Mouse (Mus musculus) spleen, adult 2 months (tissue): ENCODE data around the gene Vps45. TPM values are rescaled to one million over a fixed set of nuclear protein-coding genes. Genes with fewer than 3 reads are reported as not detected.
"Not testable (repeated sequence)": the region's sequence is repeated elsewhere in the genome, so short reads cannot be mapped to it uniquely, and the experiment has no call there.

Experiments used
- DNase-seq, 2 experiments: peaks; one replicate each; pipeline versions ENCODE4 v3.0.0 to v3.0.0-alpha.2; 2012 to 2021; ENCODE audit warnings: low spot score in 2 of 2, low read depth in 1 of 2
- H3K27ac ChIP-seq: fragments of 200-500 bp; 2 replicates; pipeline ENCODE4 v1.5.1; 2012; ENCODE audit warnings: low read length, inconsistent platforms; ENCODE audit not compliant: insufficient read depth
- H3K27me3 ChIP-seq: fragments of 200-500 bp; 2 replicates; pipeline ENCODE4 v1.6.1; 2012; ENCODE audit warnings: mild to moderate bottlenecking, moderate library complexity, low read length, inconsistent platforms; ENCODE audit not compliant: control insufficient read depth, insufficient read depth
- H3K36me3 ChIP-seq: fragments of 200-500 bp; 2 replicates; pipeline ENCODE4 v1.6.1; 2012; ENCODE audit warnings: mild to moderate bottlenecking, low read length, inconsistent platforms; ENCODE audit not compliant: control insufficient read depth, insufficient read depth
- H3K4me1 ChIP-seq: fragments of 200-500 bp; 2 replicates; pipeline ENCODE4 v1.6.1; 2011; ENCODE audit warnings: inconsistent platforms; ENCODE audit not compliant: control insufficient read depth, insufficient read depth, insufficient read length
- H3K4me3 ChIP-seq: fragments of 200-500 bp; 2 replicates; pipeline ENCODE4 v1.5.1; 2011; ENCODE audit warnings: mild to moderate bottlenecking, inconsistent platforms; ENCODE audit not compliant: insufficient read depth, insufficient read length; ENCODE audit errors: extremely low read depth
- CTCF ChIP-seq: fragments of 200-500 bp; IDR thresholded peaks from 2 replicates; pipeline ENCODE4 v1.5.1; 2011; ENCODE audit warnings: mild to moderate bottlenecking, inconsistent platforms; ENCODE audit not compliant: insufficient read depth, insufficient read length, insufficient replicate concordance; ENCODE audit errors: extremely low read depth
- POLR2A ChIP-seq: fragments of 200-500 bp; IDR thresholded peaks from 2 replicates; pipeline ENCODE4 v1.6.1; 2011; ENCODE audit warnings: low read depth, low read length, inconsistent platforms
- WGBS: fragments of 180-500 bp; shearing (Covaris S2); methylation state at CpG from one replicate; pipeline ENCODE4 v1.1.7; 2018; 5-methylcytosine and 5-hydroxymethylcytosine counted together
- polyA plus RNA-seq: library from polyadenylated mRNA; depleted of rRNA; stranded (reverse); fragments of >200 nt; gene quantifications from 2 replicates; pipeline ENCODE4 v1.2.3, GENCODE M21; 2012

Gene Vps45
- polyA plus RNA-seq, 1 experiment, result 2.0 TPM

DNA sequence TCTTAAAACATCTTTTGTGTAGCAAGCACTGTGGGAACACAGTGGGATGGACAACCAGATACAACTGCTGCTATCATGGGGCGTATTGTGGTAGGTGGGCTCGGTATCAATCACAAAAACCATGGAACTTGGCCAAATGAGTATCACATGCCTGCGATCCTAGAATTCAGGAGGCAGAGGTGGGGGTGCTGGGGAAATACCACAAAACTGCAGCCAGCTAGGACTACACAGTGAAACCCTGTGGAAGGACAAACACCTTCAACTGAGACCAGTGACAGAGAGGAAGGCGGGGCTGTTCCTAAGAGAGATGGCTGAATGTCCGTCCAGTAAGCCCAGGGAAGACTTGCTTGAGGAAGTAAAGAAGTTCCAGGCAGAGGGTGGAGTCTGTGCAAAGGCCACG is 3.0 kb downstream of the Vps45 start:
- peaks cover 3% of the 10 kb centered on the region for H3K36me3 ChIP-seq
- no peak for TF ChIP-seq POLR2A
- no peak overlapping the region for H3K4me3 ChIP-seq
- DNase-seq, result no peak
- 87% methylated on average over 6 of the region's 6 CpGs for WGBS
- no peaks in the 10 kb centered on the region for H3K27me3 ChIP-seq
- H3K4me1 ChIP-seq, result peaks cover 4% of the 10 kb centered on the region; the same call in 1 of the 2 replicates
- H3K27ac ChIP-seq, result no peak overlapping the region

DNA sequence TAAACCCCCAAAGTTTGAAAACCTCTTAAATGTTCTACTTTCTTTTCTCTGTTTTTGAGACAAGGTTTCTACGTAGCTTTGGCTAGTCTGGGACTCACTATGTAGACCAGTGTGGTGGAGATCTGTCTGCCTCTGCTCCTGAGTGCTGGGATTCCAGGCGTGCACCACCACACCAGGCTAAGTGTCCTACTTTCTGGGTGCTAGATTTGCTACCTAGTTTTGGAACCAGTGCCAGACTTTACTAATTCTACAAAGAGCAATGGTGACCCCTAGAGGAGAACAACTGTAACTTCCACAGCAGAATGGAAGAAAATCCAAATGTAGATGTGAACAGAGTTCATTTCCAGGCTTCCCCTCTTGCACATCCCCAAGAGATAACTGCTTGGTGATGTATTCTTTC is 6.4 kb downstream of the Vps45 start:
- Histone ChIP-seq H3K36me3 (peaks cover 3% of the 10 kb centered on the region), H3K27ac (no peak overlapping the region), H3K4me1 (0 out of 2 replicates have a peak, but pooled peaks cover 4% of the 10 kb centered on the region), H3K4me3 (no peak overlapping the region), H3K27me3 (no peaks in the 10 kb centered on the region)
- DNase-seq, result peak in 1 of 2 experiments; percentile 45
- TF ChIP-seq POLR2A (no peak), CTCF (peak; percentile 23; the same call in 1 of the 2 replicates)
- WGBS, result 54% methylated on average over 2 of the region's 2 CpGs

DNA sequence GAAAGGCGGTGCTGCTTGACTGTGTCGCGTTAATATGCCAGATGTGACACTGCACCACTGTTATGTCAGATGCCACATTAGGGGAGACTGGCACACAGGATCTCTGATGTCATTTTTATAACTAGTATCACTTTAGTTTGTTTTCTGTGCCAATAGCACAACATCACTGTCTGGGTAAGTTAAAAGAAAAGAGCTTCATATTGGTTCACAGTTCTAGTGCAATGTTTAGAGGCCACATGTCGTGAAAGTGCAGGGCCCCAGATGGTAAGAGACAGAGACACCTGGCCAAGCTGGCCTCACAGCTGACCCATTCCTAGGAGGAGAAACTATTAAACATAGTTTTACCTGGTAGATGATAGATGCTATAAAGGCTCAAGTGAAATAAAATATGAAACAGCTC is 7.1 kb downstream of the Vps45 start:
- Histone ChIP-seq H3K27ac (no peak overlapping the region), H3K4me1 (no peaks in the 10 kb centered on the region), H3K36me3 (peaks cover 4% of the 10 kb centered on the region), H3K27me3 (no peaks in the 10 kb centered on the region), H3K4me3 (no peak overlapping the region)
- 83% methylated on average over 4 of the region's 4 CpGs for WGBS
- TF ChIP-seq POLR2A, result no peak
- no peak for TF ChIP-seq CTCF
- no peak for DNase-seq

DNA sequence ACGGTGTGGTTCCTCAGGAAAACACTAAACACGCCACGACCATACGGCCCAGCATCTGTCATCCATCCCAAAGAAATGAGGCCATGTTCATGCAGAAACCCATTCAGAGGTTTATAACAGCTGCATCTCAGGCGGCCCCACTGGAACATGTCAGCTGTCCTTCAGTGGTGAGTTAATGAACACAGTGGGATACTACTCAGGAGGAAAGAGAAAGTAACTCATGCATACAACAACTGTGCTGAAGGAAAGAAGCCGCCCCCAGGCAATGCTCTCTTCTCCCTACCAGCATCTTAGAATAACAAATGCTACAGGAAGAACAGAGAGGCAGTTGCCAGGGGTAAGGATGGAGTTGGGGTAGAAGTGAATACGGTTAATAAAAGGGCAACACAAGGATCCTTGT is 7.5 kb downstream of the Vps45 start:
- Histone ChIP-seq H3K27ac (no peak overlapping the region), H3K36me3 (peaks cover 8% of the 10 kb centered on the region), H3K4me3 (no peak overlapping the region), H3K27me3 (no peaks in the 10 kb centered on the region), H3K4me1 (no peaks in the 10 kb centered on the region)
- TF ChIP-seq POLR2A, result no peak
- TF ChIP-seq CTCF, result no peak
- WGBS, result 88% methylated on average over 7 of the region's 7 CpGs
- DNase-seq, result no peak

DNA sequence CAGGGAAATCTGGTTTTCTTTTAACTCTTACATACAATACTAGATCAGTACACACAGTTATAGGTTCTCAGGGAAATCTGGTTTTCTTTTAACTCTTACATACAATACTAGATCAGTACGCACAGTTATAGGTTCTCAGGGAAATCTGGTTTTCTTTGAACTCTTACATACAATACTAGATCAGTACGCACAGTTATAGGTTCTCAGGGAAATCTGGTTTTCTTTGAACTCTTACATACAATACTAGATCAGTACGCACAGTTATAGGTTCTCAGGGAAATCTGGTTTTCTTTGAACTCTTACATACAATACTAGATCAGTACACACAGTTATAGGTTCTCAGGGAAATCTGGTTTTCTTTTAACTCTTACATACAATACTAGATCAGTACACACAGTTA is 13.7 kb downstream of the Vps45 start:
- 88% methylated on average over 3 of the region's 3 CpGs for WGBS
- not testable (repeated sequence) for H3K36me3 ChIP-seq, H3K27ac ChIP-seq, H3K4me3 ChIP-seq, DNase-seq, H3K4me1 ChIP-seq, H3K27me3 ChIP-seq

DNA sequence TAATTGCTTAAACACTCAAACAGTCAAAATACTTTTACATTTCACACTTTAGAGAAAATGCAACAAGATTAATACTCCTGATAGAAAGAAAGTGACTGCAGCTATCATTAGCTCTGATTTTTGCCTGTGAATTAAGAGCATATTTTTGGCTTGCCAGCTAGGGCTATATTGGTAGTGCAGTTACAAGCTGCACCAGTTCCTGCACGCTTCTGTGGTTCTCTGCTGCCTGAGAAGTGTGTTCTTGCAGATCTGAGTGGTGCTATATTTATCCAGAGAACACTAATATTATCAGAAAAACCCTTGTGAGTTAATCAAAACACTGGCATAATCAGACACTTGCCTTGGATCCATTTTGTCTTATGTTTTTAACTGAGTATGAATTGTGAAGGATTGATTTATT is 15.2 kb downstream of the Vps45 start:
- no peak for TF ChIP-seq POLR2A
- TF ChIP-seq CTCF, result no peak
- H3K27ac ChIP-seq, result no peak overlapping the region
- WGBS, result 60% methylated on average over 1 of the region's 1 CpGs
- H3K4me3 ChIP-seq, result no peak overlapping the region
- H3K27me3 ChIP-seq, result no peaks in the 10 kb centered on the region
- no peak for DNase-seq
- peaks cover 3% of the 10 kb centered on the region; the same call in 1 of the 2 replicates for H3K4me1 ChIP-seq
- peaks cover 6% of the 10 kb centered on the region; the same call in 1 of the 2 replicates for H3K36me3 ChIP-seq

DNA sequence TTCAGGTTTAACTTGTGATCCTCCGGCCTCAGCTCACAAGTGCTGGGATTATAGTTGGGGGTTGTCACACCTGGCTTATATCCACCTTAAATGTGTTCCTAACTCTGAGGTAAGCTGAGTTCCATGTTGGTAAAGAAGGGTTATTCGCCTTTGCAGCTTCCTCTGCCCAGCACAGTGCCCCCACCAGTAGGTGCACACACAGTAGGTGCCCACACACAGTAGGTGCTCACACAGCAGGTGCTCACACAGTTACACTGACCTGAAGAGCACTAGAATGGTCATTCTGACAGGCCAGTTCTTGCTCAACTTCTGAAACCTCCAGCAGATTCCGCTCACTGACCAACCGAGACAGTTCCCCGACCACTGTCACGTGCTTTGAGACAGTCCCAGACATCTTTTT is 17.2 kb downstream of the Vps45 start:
- Histone ChIP-seq H3K27ac (no peak overlapping the region), H3K4me1 (peaks cover 3% of the 10 kb centered on the region; the same call in 1 of the 2 replicates), H3K27me3 (no peaks in the 10 kb centered on the region), H3K4me3 (no peak overlapping the region), H3K36me3 (peaks cover 4% of the 10 kb centered on the region; the same call in 1 of the 2 replicates)
- WGBS, result 93% methylated on average over 6 of the region's 6 CpGs
- TF ChIP-seq CTCF (no peak), POLR2A (no peak)
- no peak for DNase-seq

DNA sequence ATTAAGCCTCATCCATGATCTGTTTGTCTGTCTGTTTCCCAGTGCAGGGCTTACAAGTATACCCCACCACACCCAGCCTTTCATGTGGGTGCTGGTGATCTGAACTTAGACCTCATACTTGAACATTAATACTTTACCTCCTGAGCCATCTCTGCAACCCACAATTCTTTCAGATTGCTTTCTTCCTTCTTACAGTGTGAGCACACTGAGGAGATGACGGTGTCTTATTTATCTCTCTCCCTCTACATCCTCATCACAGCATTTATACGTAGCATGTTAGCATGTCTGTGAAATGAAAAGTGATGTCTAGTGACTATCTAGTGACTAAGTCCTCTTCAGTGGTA is 17.6 kb downstream of the Vps45 start:
- Histone ChIP-seq H3K27ac (peak overlapping the region; percentile 35; the same call in 1 of the 2 replicates), H3K36me3 (peaks cover 2% of the 10 kb centered on the region; the same call in 1 of the 2 replicates), H3K4me1 (peaks cover 3% of the 10 kb centered on the region; the same call in 1 of the 2 replicates), H3K4me3 (no peak overlapping the region), H3K27me3 (no peaks in the 10 kb centered on the region)
- DNase-seq, result no peak
- no peak for TF ChIP-seq CTCF
- no peak for TF ChIP-seq POLR2A
- 82% methylated on average over 2 of the region's 2 CpGs for WGBS
